Comparison of ENCODE assay signal across 9 mouse cellular contexts in genomic region chr2:18872797-18873196, GRCm38 (mm10).
DNase-seq lines count a peak whose midpoint lies in the region; ATAC-seq lines count a peak whose summit lies in the region.
"Had no signal": no experiment of that assay in that cellular context is flagged by ENCODE, and none has a peak within 500 bp of the region (broad histone marks: within the 10 kb centered on the region; RNA-seq: fewer than 3 reads in every experiment).

No protein-coding gene starts in this region.

- H3K4me1 ChIP-seq in kidney, embryonic 14.5 days (ENCODE audit: control insufficient read depth, insufficient read depth, low read length): no peaks in the 10 kb centered on the region
- no peaks in the 10 kb centered on the region for H3K4me1 ChIP-seq in forebrain, embryonic 14.5 days (ENCODE audit: control insufficient read depth, insufficient read depth, low read length)
- H3K4me1 ChIP-seq: neural tube, embryonic 12.5 days had no signal

- H3K27me3 ChIP-seq in kidney, embryonic 14.5 days (ENCODE audit: control insufficient read depth, insufficient read depth, low read length): no peaks in the 10 kb centered on the region
- no peaks in the 10 kb centered on the region for H3K27me3 ChIP-seq in forebrain, embryonic 14.5 days (replicated peaks; ENCODE audit: control insufficient read depth, insufficient read depth, low read length)
- H3K27me3 ChIP-seq: neural tube, embryonic 12.5 days had no signal

- H3K4me3 ChIP-seq in kidney, embryonic 14.5 days (ENCODE audit: low read length): no peak overlapping the region
- H3K4me3 ChIP-seq in forebrain, embryonic 14.5 days (ENCODE audit: low read depth, low read length): no peak overlapping the region
- H3K4me3 ChIP-seq: neural tube, embryonic 12.5 days had no signal

- no peak overlapping the region for H3K27ac ChIP-seq in kidney, embryonic 14.5 days (ENCODE audit: low read depth, low read length)
- no peak overlapping the region for H3K27ac ChIP-seq in forebrain, embryonic 14.5 days (ENCODE audit: low read depth, low read length)
- H3K27ac ChIP-seq: neural tube, embryonic 12.5 days had no signal

- no peaks in the 10 kb centered on the region for H3K9me3 ChIP-seq in kidney, embryonic 14.5 days (ENCODE audit: control insufficient read depth, low read length)
- H3K9me3 ChIP-seq in forebrain, embryonic 14.5 days (replicated peaks; ENCODE audit: control insufficient read depth, low read length): no peaks in the 10 kb centered on the region
- H3K9me3 ChIP-seq: neural tube, embryonic 12.5 days had no signal

- DNase-seq in kidney, adult 11 months: peak; percentile 54
- peak; percentile 84 for DNase-seq in c-Kit-positive CD71-positive TER-119-positive erythroid progenitor cells, embryonic 14.5 days (ENCODE audit: low spot score)
- peak; percentile 75 for DNase-seq in forebrain, embryonic 14.5 days (ENCODE audit: low spot score)
- DNase-seq in heart, postnatal 4 days: peak; percentile 83
- peak; percentile 44 to 86 for DNase-seq in layer of hippocampus, postnatal 25 days (ENCODE audit: extremely low spot score in 1 of 2, low spot score in 1 of 2)
- peak; percentile 65 to 81 for DNase-seq in spleen, postnatal 14 days (ENCODE audit: low spot score in 2 of 2)

- no peak overlapping the region for H3K4me2 ChIP-seq in kidney, embryonic 14.5 days (replicated peaks; ENCODE audit: low read depth, low read length)
- no peak overlapping the region for H3K4me2 ChIP-seq in forebrain, embryonic 14.5 days (ENCODE audit: low read length)
- H3K4me2 ChIP-seq: neural tube, embryonic 12.5 days had no signal

- WGBS in kidney, embryonic 14.5 days: 5% methylated on average over 2 of the region's 2 CpGs
- WGBS in forebrain, embryonic 14.5 days: 2% methylated on average over 2 of the region's 2 CpGs

- H3K9ac ChIP-seq in kidney, embryonic 14.5 days (ENCODE audit: low read depth, low read length): no peak overlapping the region
- no peak overlapping the region for H3K9ac ChIP-seq in forebrain, embryonic 14.5 days (ENCODE audit: low read length)
- H3K9ac ChIP-seq: neural tube, embryonic 12.5 days had no signal

- ATAC-seq in kidney, embryonic 14.5 days (ENCODE audit: low FRiP score, low TSS enrichment): no peak
- ATAC-seq in forebrain, embryonic 14.5 days: peak; percentile 69; the same call in 1 of the 2 replicates
- ATAC-seq in megakaryocyte, adult 5-6 weeks (ENCODE audit: poor library complexity, severe bottlenecking): peak; percentile 85

- H3K36me3 ChIP-seq in kidney, embryonic 14.5 days (ENCODE audit: control insufficient read depth, insufficient read depth, low read length): no peaks in the 10 kb centered on the region; the same call in 1 of the 2 replicates
- no peaks in the 10 kb centered on the region for H3K36me3 ChIP-seq in forebrain, embryonic 14.5 days (ENCODE audit: control insufficient read depth, insufficient read depth, low read length)
- H3K36me3 ChIP-seq: neural tube, embryonic 12.5 days had no signal
